Mouse (Mus musculus) stomach, postnatal 0 days (tissue): Measurements from ENCODE around the gene Pls3.

ENCODE experiments used
- CTCF ChIP-seq: IDR thresholded peaks from 2 replicates; pipeline ENCODE4 v1.5.1; 2016; ENCODE audit warnings: antibody characterized with exemption, low read depth, mild to moderate bottlenecking, moderate library complexity
- EP300 ChIP-seq: optimal IDR thresholded peaks from 2 replicates; pipeline ENCODE3; 2016; ENCODE audit warnings: antibody characterized with exemption

DNA sequence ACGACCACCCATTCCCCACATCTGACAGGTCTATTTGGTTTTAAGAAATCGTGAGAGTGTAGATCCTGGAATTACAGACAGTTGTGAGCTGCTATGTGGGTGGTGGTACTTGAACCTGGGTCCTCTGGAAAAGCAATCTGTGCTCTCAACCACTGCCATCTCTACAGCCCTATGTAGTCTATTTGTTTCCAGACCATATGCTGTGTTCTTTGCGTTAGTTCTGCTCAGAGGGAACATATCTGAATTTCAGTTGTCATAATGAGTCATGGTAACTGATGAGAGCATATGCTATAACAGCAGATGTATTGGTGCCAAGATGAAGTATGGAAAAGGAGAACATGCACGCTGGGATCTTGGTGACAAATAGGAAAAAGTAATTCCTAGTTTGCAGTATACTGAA is 60.9 kb downstream of the Pls3 start:
- no peak for TF ChIP-seq CTCF
- TF ChIP-seq EP300, result no peak
